Mouse (Mus musculus) liver, adult 2 months (tissue): ENCODE measurements around the gene Hist1h4n. TPM values are rescaled to one million over a fixed set of nuclear protein-coding genes. Genes with fewer than 3 reads are reported as not detected.
"Not testable (repeated sequence)": the region's sequence is repeated elsewhere in the genome, so short reads cannot be mapped to it uniquely, and the experiment has no call there.

Experiments
- DNase-seq: peaks from one replicate; pipeline ENCODE4 v3.0.0-alpha.2; 2011; ENCODE audit warnings: low read depth, low spot score; ENCODE audit errors: extremely low read depth
- H3K27ac ChIP-seq: fragments of 200-500 bp; replicated peaks from 2 replicates; pipeline ENCODE4 v1.5.1; 2012; ENCODE audit warnings: low read depth, mild to moderate bottlenecking, control low read depth, inconsistent platforms, low read length; ENCODE audit not compliant: insufficient read depth
- H3K27me3 ChIP-seq: fragments of 200-500 bp; 2 replicates; pipeline ENCODE4 v1.6.1; 2012; ENCODE audit warnings: mild to moderate bottlenecking, moderate library complexity, low read length, inconsistent platforms; ENCODE audit not compliant: control insufficient read depth, insufficient read depth
- H3K36me3 ChIP-seq: fragments of 200-500 bp; 2 replicates; pipeline ENCODE4 v1.6.1; 2012; ENCODE audit warnings: low read length, inconsistent platforms; ENCODE audit not compliant: control insufficient read depth, insufficient read depth
- H3K4me1 ChIP-seq: fragments of 200-500 bp; 2 replicates; pipeline ENCODE4 v1.6.1; 2011; ENCODE audit warnings: low read length; ENCODE audit not compliant: control insufficient read depth, insufficient read depth
- H3K4me3 ChIP-seq: fragments of 200-500 bp; 2 replicates; pipeline ENCODE4 v1.5.1; 2011; ENCODE audit warnings: low read depth, mild to moderate bottlenecking, control low read depth, low read length, moderate library complexity; ENCODE audit not compliant: insufficient read depth
- H3K79me2 ChIP-seq: fragments of 200-500 bp; 2 replicates; pipeline ENCODE4 v1.6.1; 2012; ENCODE audit warnings: inconsistent platforms, mild to moderate bottlenecking, low read length, moderate library complexity; ENCODE audit not compliant: control insufficient read depth, insufficient read depth
- H3K9ac ChIP-seq: fragments of 200-500 bp; 2 replicates; pipeline ENCODE4 v1.6.1; 2012; ENCODE audit warnings: low read depth, mild to moderate bottlenecking, control low read depth, inconsistent platforms, low read length
- CTCF ChIP-seq: fragments of 200-500 bp; IDR thresholded peaks from 2 replicates; pipeline ENCODE4 v1.5.1; 2011; ENCODE audit warnings: low read depth, low read length, control low read depth
- POLR2A ChIP-seq: fragments of 200-500 bp; IDR thresholded peaks from 2 replicates; pipeline ENCODE4 v1.6.1; 2011; ENCODE audit warnings: low read length, control low read depth; ENCODE audit not compliant: insufficient read depth; ENCODE audit errors: extremely low read depth
- WGBS: fragments of 180-500 bp; shearing (Covaris S2); methylation state at CpG from one replicate; pipeline ENCODE4 v1.1.7; 2018; 5-methylcytosine and 5-hydroxymethylcytosine counted together
- polyA plus RNA-seq: library from polyadenylated mRNA; depleted of rRNA; stranded (reverse); fragments of >200 nt; gene quantifications from 2 replicates; pipeline ENCODE4 v1.2.3, GENCODE M21; 2012
- total RNA-seq: library from RNA; depleted of rRNA; stranded (reverse); fragments of >200 nt; gene quantifications from 2 replicates; pipeline ENCODE4 v1.2.3, GENCODE M21; 2014

The Hist1h4n gene
- total and polyA plus RNA-seq, 2 experiments = 4.5 to 466 TPM

DNA sequence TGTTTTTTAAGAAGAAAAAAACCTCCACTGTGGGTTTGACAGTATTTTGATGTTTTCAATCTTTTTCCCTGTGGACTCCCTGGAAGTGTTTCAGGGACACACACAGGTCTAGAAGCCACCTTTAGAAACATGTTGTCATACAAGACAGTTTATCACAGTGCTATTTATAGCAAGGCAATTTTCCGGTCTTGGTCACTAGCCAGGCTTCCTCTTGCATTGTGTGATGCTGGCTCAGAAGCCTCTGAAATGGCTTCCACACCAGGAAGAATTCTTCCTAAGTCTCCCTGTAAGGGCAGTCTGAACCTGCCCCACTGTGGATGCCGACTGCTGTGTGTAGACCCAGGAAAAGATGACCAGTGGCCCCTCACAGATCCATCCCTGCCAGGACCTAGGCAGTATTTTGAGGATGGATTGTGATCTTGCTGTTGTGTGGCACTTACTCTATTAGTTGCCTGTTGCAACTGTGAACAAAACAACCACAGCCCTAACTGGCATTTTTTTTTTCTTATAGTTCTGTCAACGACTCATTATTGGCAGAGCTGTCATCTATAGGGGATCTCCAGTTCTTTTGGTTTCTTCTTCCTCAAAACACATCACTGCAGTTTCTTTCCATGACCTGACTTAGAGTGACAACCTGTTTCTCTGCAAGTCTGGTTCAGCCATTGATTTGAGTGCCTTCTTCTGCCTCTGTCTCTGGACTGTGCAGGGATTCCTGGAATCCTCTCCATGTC, 20.4 kb upstream of the Hist1h4n start:
- Histone ChIP-seq H3K27me3 (no peaks in the 10 kb centered on the region), H3K79me2 (no peaks in the 10 kb centered on the region), H3K27ac (no peak overlapping the region), H3K36me3 (no peaks in the 10 kb centered on the region), H3K9ac (no peak overlapping the region), H3K4me1 (0 out of 2 replicates have a peak, but pooled peaks cover 2% of the 10 kb centered on the region), H3K4me3 (no peak overlapping the region)
- no peak for DNase-seq
- no peak for TF ChIP-seq CTCF
- no peak for TF ChIP-seq POLR2A
- WGBS = 67% methylated on average over 3 of the region's 3 CpGs

DNA sequence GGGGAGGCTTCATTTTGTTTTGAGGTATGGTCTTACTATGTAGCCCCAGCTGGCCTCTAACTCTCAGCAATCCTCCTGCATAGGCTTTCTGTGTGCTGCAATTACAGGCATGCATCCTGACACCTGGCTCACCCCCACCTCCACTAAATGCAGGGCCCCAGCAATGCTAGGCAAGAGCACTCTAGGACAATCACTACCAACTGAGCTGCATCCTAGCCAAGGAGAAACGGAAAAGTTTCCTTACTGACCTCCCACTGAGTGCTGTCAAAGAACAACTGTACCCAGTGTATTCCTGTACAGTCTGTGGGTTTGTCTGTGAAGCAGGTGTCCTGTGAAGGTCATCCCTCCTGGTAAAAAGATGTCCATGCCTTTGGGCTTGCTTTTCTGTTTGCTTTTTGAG, 18.7 kb upstream of the Hist1h4n start:
- not testable (repeated sequence) for H3K4me1 ChIP-seq, H3K79me2 ChIP-seq, H3K27ac ChIP-seq, H3K9ac ChIP-seq, H3K4me3 ChIP-seq, DNase-seq, H3K27me3 ChIP-seq, H3K36me3 ChIP-seq
- 80% methylated on average over 1 of the region's 1 CpGs for WGBS

DNA sequence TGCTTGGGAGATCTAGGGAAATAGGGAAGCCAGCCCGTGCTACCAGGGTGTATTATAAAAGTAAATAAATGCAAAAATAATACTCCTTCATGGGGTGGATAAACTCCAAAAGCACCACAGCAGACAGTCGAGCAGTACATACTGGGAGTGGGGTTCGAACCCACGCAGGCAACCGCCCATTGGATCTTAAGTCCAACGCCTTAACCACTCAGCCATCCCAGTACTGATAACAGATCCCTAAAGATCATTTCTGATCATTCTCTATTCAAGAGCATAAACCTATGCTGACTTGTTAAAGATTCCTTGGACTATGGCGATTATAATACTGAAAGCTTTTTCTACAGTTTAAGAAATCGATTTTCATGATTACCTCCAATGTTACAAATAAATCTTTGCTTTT, 15.9 kb upstream of the Hist1h4n start:
- DNase-seq = no peak
- WGBS = 45% methylated on average over 8 of the region's 8 CpGs
- H3K4me3 ChIP-seq = no peak overlapping the region

DNA sequence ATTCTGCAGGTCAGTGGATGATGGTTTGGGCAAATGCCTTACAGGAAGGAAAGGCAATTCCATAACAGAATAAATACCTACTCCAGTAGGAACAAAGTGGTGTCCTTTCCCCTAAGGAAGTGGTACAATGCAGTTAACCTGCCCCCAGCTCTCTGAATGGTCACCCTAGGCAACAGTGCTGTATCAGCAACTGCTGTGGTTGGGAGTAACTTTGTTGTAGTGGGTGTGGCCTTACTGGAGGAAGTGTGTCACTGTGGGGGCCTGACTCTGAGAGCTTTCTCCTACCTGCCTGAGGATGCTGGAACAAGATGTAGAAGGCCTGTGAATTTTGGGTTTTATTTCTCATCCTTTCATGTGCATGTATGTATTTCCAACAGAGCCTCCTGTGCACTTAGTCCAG, 14.4 kb upstream of the Hist1h4n start:
- not testable (repeated sequence) for H3K79me2 ChIP-seq, H3K27ac ChIP-seq, H3K36me3 ChIP-seq, DNase-seq, H3K9ac ChIP-seq, H3K27me3 ChIP-seq, H3K4me3 ChIP-seq, H3K4me1 ChIP-seq

More for the DNA sequence above, 15.9 kb upstream of the Hist1h4n start:
- Histone ChIP-seq H3K27me3 (no peaks in the 10 kb centered on the region), H3K27ac (no peak overlapping the region), H3K36me3 (no peaks in the 10 kb centered on the region), H3K79me2 (no peaks in the 10 kb centered on the region), H3K4me1 (no peaks in the 10 kb centered on the region), H3K9ac (no peak overlapping the region)
- no peak for TF ChIP-seq CTCF
- TF ChIP-seq POLR2A = no peak

DNA sequence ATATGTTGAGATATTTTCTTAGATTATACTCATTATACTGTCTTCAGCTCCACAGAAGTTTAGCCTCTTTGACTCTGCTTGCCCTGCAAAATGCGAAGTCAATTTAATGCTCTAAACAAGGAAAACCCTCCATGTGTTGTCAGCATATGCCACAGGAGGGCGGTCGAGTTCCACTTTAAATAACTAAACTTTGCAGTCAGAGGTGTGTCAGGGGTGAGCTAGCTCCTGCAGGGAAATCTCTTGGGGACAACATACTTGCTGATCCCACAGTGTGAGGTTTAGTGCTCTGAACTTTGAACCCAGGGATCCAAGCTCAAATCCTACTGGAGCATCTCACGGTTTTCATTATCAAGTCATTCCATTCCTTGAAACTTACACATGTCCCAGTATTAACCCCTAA, 8.5 kb upstream of the Hist1h4n start:
- H3K79me2 ChIP-seq, H3K27me3 ChIP-seq: not testable (repeated sequence)
- WGBS = no CpG with 5 or more reads among the region's 4 CpGs

DNA sequence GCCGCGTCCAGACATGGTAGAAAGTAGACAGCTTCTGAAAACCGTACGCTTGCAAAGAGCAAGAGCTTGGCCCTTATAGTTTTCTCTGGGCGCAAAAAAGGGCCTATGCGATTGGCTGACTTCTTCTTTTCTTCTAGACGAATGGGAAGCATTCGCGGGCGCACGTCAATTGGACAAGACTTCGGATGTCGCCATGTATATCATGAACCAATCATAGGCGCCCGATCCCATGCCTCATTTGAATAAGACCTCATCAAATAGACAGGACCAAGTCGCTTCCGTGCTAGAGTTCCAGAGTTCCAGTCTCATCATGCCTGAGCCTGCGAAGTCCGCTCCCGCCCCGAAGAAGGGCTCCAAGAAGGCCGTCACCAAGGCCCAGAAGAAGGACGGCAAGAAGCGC, 1.5 kb upstream of the Hist1h4n start, which contains the start of the genes Hist1h2ap and Hist1h2br:
Hist1h2ap (minus strand) TSS at position 47 of the 400 bp plus-strand sequence.
Hist1h2br (plus strand) TSS at position 283 of the 400 bp plus-strand sequence.
- no CpG with 5 or more reads among the region's 24 CpGs for WGBS

More for the DNA sequence above, 8.5 kb upstream of the Hist1h4n start:
- H3K27ac ChIP-seq, DNase-seq, H3K9ac ChIP-seq, H3K4me3 ChIP-seq, H3K36me3 ChIP-seq, H3K4me1 ChIP-seq: not testable (repeated sequence)

More for the DNA sequence above, 1.5 kb upstream of the Hist1h4n start, which contains the start of the genes Hist1h2ap and Hist1h2br:
- H3K36me3 ChIP-seq, DNase-seq, H3K79me2 ChIP-seq, H3K27me3 ChIP-seq, H3K9ac ChIP-seq, H3K4me1 ChIP-seq, H3K27ac ChIP-seq, H3K4me3 ChIP-seq: not testable (repeated sequence)
